Mouse (Mus musculus) heart, postnatal 0 days (tissue): ENCODE results near the gene Wdr46.

Source experiments
- CTCF ChIP-seq: IDR thresholded peaks from 2 replicates; pipeline ENCODE4 v1.5.1; 2016; ENCODE audit warnings: antibody characterized with exemption, control low read depth, low read depth
- EP300 ChIP-seq: IDR thresholded peaks from 2 replicates; pipeline ENCODE4 v1.6.1; 2016; ENCODE audit warnings: antibody characterized with exemption, low read depth

GRCm38 (mm10) chr17:33909869-33910250 lies 30.6 kb upstream of the Wdr46 start:
- TF ChIP-seq EP300 (no peak), CTCF (no peak)
